Mouse (Mus musculus) CH12.LX (cell line): ENCODE data around the gene Lrmda. TPM values are rescaled to one million over a fixed set of nuclear protein-coding genes. Genes with fewer than 3 reads are reported as not detected.

Source experiments
- DNase-seq: peaks from one replicate; pipeline ENCODE4 v3.0.0-alpha.2; 2013; ENCODE audit errors: extremely low read depth
- H3K27ac ChIP-seq: 2 replicates; pipeline ENCODE4 v1.5.1; 2012; ENCODE audit warnings: low read depth, mild to moderate bottlenecking, control low read depth, moderate library complexity; ENCODE audit not compliant: insufficient read depth
- H3K27me3 ChIP-seq: replicated peaks from 2 replicates; pipeline ENCODE3; 2012; ENCODE audit warnings: inconsistent platforms
- H3K36me3 ChIP-seq, 2 experiments: replicated peaks in 1 of 2; 2 replicates each; pipeline versions ENCODE3 to v1.6.1; 2012; ENCODE audit warnings: inconsistent platforms in 1 of 2, low read length in 1 of 2, mild to moderate bottlenecking in 1 of 2, mixed read lengths in 1 of 2, moderate library complexity in 1 of 2; ENCODE audit not compliant: control insufficient read depth in 1 of 2, insufficient read depth in 1 of 2
- H3K4me1 ChIP-seq, 2 experiments: 2 replicates each; pipeline ENCODE4 v1.6.1; 2012; ENCODE audit warnings: inconsistent platforms in 1 of 2, moderate library complexity in 1 of 2; ENCODE audit not compliant: insufficient read depth in 2 of 2, control insufficient read depth in 1 of 2
- H3K4me2 ChIP-seq: 2 replicates; pipeline ENCODE4 v1.6.1; 2012; ENCODE audit warnings: low read depth, mild to moderate bottlenecking, control low read depth; ENCODE audit not compliant: poor library complexity, insufficient read depth, severe bottlenecking
- H3K4me3 ChIP-seq, 3 experiments: fragments of 150-350 bp in 1 of 3; sonication (generic) in 1 of 3; replicated peaks in 1 of 3; 2 replicates each; pipeline versions ENCODE3 to v1.5.1; 2011 to 2012; ENCODE audit warnings: low read depth in 2 of 3, low read length in 2 of 3, mild to moderate bottlenecking in 2 of 3, moderate library complexity in 2 of 3, control low read depth in 1 of 3, improper control_type of control experiment in 1 of 3, inconsistent platforms in 1 of 3, mixed read lengths in 1 of 3; ENCODE audit not compliant: poor library complexity in 1 of 3
- H3K79me2 ChIP-seq: replicated peaks from 2 replicates; pipeline ENCODE4 v1.6.1; 2012; ENCODE audit warnings: mild to moderate bottlenecking, moderate library complexity; ENCODE audit not compliant: control insufficient read depth, poor library complexity, insufficient read depth, severe bottlenecking; ENCODE audit errors: extremely low read depth
- H3K9ac ChIP-seq: 2 replicates; pipeline ENCODE4 v1.6.1; 2012; ENCODE audit warnings: low read depth, mild to moderate bottlenecking, control low read depth, moderate library complexity; ENCODE audit not compliant: insufficient read depth
- H3K9me3 ChIP-seq: replicated peaks from 2 replicates; pipeline ENCODE3; 2012; ENCODE audit warnings: low read length, inconsistent platforms, mixed read lengths
- CHD1 ChIP-seq: IDR thresholded peaks from 2 replicates; pipeline ENCODE4 v1.6.1; 2012; ENCODE audit warnings: low read depth, low read length, improper control_type of control experiment, inconsistent platforms
- EP300 ChIP-seq: IDR thresholded peaks from 2 replicates; pipeline ENCODE4 v1.6.1; 2011; ENCODE audit warnings: low read length, improper control_type of control experiment
- ETS1 ChIP-seq: conservative IDR thresholded peaks from 2 replicates; pipeline ENCODE4 v1.6.1; 2012; ENCODE audit warnings: low read depth, mild to moderate bottlenecking, inconsistent platforms, low read length, improper control_type of control experiment, moderate library complexity
- IRF4 ChIP-seq: IDR thresholded peaks from 2 replicates; pipeline ENCODE4 v1.6.1; 2014; ENCODE audit warnings: low read depth, mild to moderate bottlenecking, inconsistent platforms, low read length, improper control_type of control experiment
- JUN ChIP-seq: IDR thresholded peaks from 2 replicates; pipeline ENCODE4 v1.6.1; 2011; ENCODE audit warnings: low read depth, mild to moderate bottlenecking, low read length, improper control_type of control experiment, moderate library complexity; ENCODE audit not compliant: insufficient read depth
- JUND ChIP-seq: conservative IDR thresholded peaks from 2 replicates; pipeline ENCODE4 v1.6.1; 2011; ENCODE audit warnings: low read depth, low read length, improper control_type of control experiment
- KAT2A ChIP-seq: IDR thresholded peaks from 2 replicates; pipeline ENCODE4 v1.6.1; 2012; ENCODE audit warnings: low read length, improper control_type of control experiment, inconsistent platforms; ENCODE audit not compliant: insufficient replicate concordance
- MAFK ChIP-seq: IDR thresholded peaks from 2 replicates; pipeline ENCODE4 v1.6.1; 2011; ENCODE audit warnings: low read length, improper control_type of control experiment; ENCODE audit not compliant: insufficient replicate concordance
- MAX ChIP-seq: IDR thresholded peaks from 2 replicates; pipeline ENCODE4 v1.6.1; 2011; ENCODE audit warnings: low read length, improper control_type of control experiment
- MAZ ChIP-seq: IDR thresholded peaks from 2 replicates; pipeline ENCODE4 v1.6.1; 2012; ENCODE audit warnings: low read depth, mild to moderate bottlenecking, inconsistent platforms, low read length, improper control_type of control experiment, moderate library complexity
- MEF2A ChIP-seq: IDR thresholded peaks from 2 replicates; pipeline ENCODE4 v1.6.1; 2014; ENCODE audit warnings: low read depth, mild to moderate bottlenecking, inconsistent platforms, low read length, improper control_type of control experiment, borderline replicate concordance
- MXI1 ChIP-seq: IDR thresholded peaks from 2 replicates; pipeline ENCODE4 v1.6.1; 2011; ENCODE audit warnings: mild to moderate bottlenecking, low read depth, low read length, improper control_type of control experiment
- MYC ChIP-seq: IDR thresholded peaks from 2 replicates; pipeline ENCODE4 v1.6.1; 2011; ENCODE audit warnings: low read depth, mild to moderate bottlenecking, improper control_type of control experiment, low read length
- NRF1 ChIP-seq: IDR thresholded peaks from 2 replicates; pipeline ENCODE4 v1.6.1; 2014; ENCODE audit warnings: low read depth, mild to moderate bottlenecking, inconsistent platforms, low read length, improper control_type of control experiment, moderate library complexity
- PAX5 ChIP-seq: IDR thresholded peaks from 2 replicates; pipeline ENCODE4 v1.6.1; 2012; ENCODE audit warnings: low read length, inconsistent platforms, mixed read lengths
- POLR2A ChIP-seq: IDR thresholded peaks from 2 replicates; pipeline ENCODE4 v1.6.1; 2011; ENCODE audit warnings: low read depth, mild to moderate bottlenecking, improper control_type of control experiment, low read length
- POLR2AphosphoS2 ChIP-seq: IDR thresholded peaks from 2 replicates; pipeline ENCODE4 v1.6.1; 2011; ENCODE audit warnings: low read depth, low read length, improper control_type of control experiment
- RAD21 ChIP-seq: IDR thresholded peaks from 2 replicates; pipeline ENCODE4 v1.6.1; 2011; ENCODE audit warnings: low read depth, mild to moderate bottlenecking, low read length, improper control_type of control experiment, moderate library complexity
- RCOR1 ChIP-seq: conservative IDR thresholded peaks from 2 replicates; pipeline ENCODE4 v1.6.1; 2012; ENCODE audit warnings: low read depth, mild to moderate bottlenecking, inconsistent platforms, low read length, improper control_type of control experiment
- SIN3A ChIP-seq: IDR thresholded peaks from 2 replicates; pipeline ENCODE4 v1.6.1; 2012; ENCODE audit warnings: low read length, improper control_type of control experiment, inconsistent platforms
- TBP ChIP-seq: conservative IDR thresholded peaks from 2 replicates; pipeline ENCODE4 v1.6.1; 2011; ENCODE audit warnings: low read depth, low read length, improper control_type of control experiment
- USF1 ChIP-seq: IDR thresholded peaks from 2 replicates; pipeline ENCODE4 v1.6.1; 2014; ENCODE audit warnings: low read depth, mild to moderate bottlenecking, inconsistent platforms, low read length, improper control_type of control experiment
- USF2 ChIP-seq: conservative IDR thresholded peaks from 2 replicates; pipeline ENCODE4 v1.6.1; 2011; ENCODE audit warnings: low read depth, low read length, improper control_type of control experiment
- ZC3H11A ChIP-seq: IDR thresholded peaks from 2 replicates; pipeline ENCODE4 v1.6.1; 2012; ENCODE audit warnings: low read depth, mild to moderate bottlenecking, inconsistent platforms, low read length, improper control_type of control experiment
- ZKSCAN1 ChIP-seq: IDR thresholded peaks from 2 replicates; pipeline ENCODE4 v1.6.1; 2012; ENCODE audit warnings: low read depth, inconsistent platforms, low read length, improper control_type of control experiment, borderline replicate concordance
- ZMIZ1 ChIP-seq: IDR thresholded peaks from 2 replicates; pipeline ENCODE4 v1.6.1; 2012; ENCODE audit warnings: low read depth, mild to moderate bottlenecking, inconsistent platforms, low read length, improper control_type of control experiment
- dilution Hi-C: fragments of 300-500 bp; cut with MboI; formaldehyde crosslinking; loops from 2 replicates; pipeline ENCODE4 v1.14.3; 2020; ENCODE audit warnings: low sequenced_read_pairs; ENCODE audit not compliant: extremely low pct_unique_long_range_greater_than_20kb, extremely low pct_ligation_motif_present
- in situ Hi-C: fragments of 300-500 bp; cut with MboI; formaldehyde crosslinking; loops from 3 replicates; pipeline ENCODE4 v1.14.3; 2019; ENCODE audit warnings: low sequenced_read_pairs, low pct_ligation_motif_present, low pct_unique_long_range_greater_than_20kb, mixed read lengths
- polyA plus RNA-seq: library from polyadenylated mRNA; unstranded; fragments of >175 nt; gene quantifications from 2 replicates; pipeline ENCODE4 v1.2.1, GENCODE M21; 2012; ENCODE audit warnings: low read depth; ENCODE audit not compliant: insufficient read length
- total RNA-seq, 2 experiments: library from RNA; depleted of rRNA; stranded (reverse); fragments of 300-350 nt in 1 of 2; fragments of >200 nt in 1 of 2; gene quantifications; 2 replicates each; pipeline ENCODE4 v1.2.3; 2012 to 2014

Lrmda gene
- total and polyA plus RNA-seq, 3 experiments = 0.89 to 3.7 (median 1.9) TPM

- H3K9ac ChIP-seq = no peak overlapping the region
- TF ChIP-seq MAX (no peak), EP300 (no peak), CHD1 (no peak), KAT2A (no peak), USF1 (no peak), ZC3H11A (no peak), RAD21 (no peak), MEF2A (no peak), IRF4 (no peak), MAZ (no peak), RCOR1 (no peak), ETS1 (no peak), POLR2A (no peak), NRF1 (no peak), TBP (no peak), SIN3A (no peak), JUN (no peak), ZMIZ1 (no peak), MXI1 (no peak), POLR2AphosphoS2 (no peak)
- no peaks in the 10 kb centered on the region for H3K9me3 ChIP-seq
- H3K79me2 ChIP-seq = no peaks in the 10 kb centered on the region
- H3K4me2 ChIP-seq = no peak overlapping the region
- DNase-seq = no peak
- no peak overlapping the region for H3K27ac ChIP-seq
- H3K4me3 ChIP-seq = no peak overlapping the region
- no peaks in the 10 kb centered on the region for H3K27me3 ChIP-seq
- dilution Hi-C loops = no loop called here
- no peaks in the 10 kb centered on the region for H3K36me3 ChIP-seq
- in situ Hi-C loops = no loop called here
- H3K4me1 ChIP-seq = 0 out of 4 replicates have a peak, but pooled peaks cover 0 to 2% of the 10 kb centered on the region in 2 experiments
Measured at GRCm38 (mm10) chr14:22003231-22003630, 16.3 kb upstream of the Lrmda start.

DNA sequence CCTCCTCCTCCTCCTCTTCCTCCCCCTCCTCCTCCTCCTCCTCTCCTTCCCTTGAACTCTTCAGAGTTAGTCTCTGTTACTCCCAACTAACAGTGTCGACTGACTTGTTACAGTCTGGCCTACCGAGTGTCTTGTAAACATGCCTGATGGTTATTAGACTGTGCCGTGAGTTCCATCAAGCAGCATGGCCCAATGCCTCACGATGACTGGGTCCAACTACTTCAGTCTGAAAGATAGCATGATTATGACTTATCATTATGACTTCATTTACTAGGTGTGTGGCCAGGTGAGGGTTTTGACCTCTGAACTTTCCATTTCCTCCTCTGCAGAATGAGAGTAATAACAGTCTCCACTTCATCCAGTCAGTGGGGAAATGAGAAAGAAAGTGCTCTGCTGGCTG lies 15.9 kb upstream of the Lrmda start:
- Histone ChIP-seq H3K79me2 (no peaks in the 10 kb centered on the region), H3K4me2 (no peak overlapping the region), H3K27me3 (no peaks in the 10 kb centered on the region), H3K4me1 (0 out of 4 replicates have a peak, but pooled peaks cover 0 to 2% of the 10 kb centered on the region in 2 experiments), H3K9me3 (no peaks in the 10 kb centered on the region), H3K27ac (no peak overlapping the region), H3K36me3 (no peaks in the 10 kb centered on the region), H3K9ac (no peak overlapping the region), H3K4me3 (no peak overlapping the region)
- no peak for DNase-seq
- TF ChIP-seq MYC (no peak), IRF4 (no peak), MAFK (no peak), EP300 (no peak), RCOR1 (no peak), ZKSCAN1 (no peak), RAD21 (no peak), CHD1 (no peak), PAX5 (no peak), MEF2A (no peak), POLR2A (no peak), USF2 (no peak), ZMIZ1 (no peak), JUND (no peak)
- in situ Hi-C loops = no loop called here
- dilution Hi-C loops = no loop called here
